Mouse (Mus musculus): ENCODE data around the gene Sh3bp2.

- TF ChIP-seq MYOG (IDR thresholded peaks at IDR 0.05; ENCODE audit: control insufficient read depth in 1 of 3, insufficient read depth in 1 of 3, insufficient read length in 2 of 3, low read depth in 2 of 3) (no peak), POLR2AphosphoS2 (IDR thresholded peaks at IDR 0.05; ENCODE audit: insufficient read length, low read depth) (no peak), POLR2A (IDR thresholded peaks at IDR 0.05; ENCODE audit: insufficient read length, low read depth) (no peak), E2F4 (IDR thresholded peaks at IDR 0.05; ENCODE audit: insufficient read depth) (no peak), MYOD1 (IDR thresholded peaks at IDR 0.05; ENCODE audit: control insufficient read depth in 1 of 3, insufficient read length in 2 of 3, low read depth in 2 of 3) (no peak), MAX (IDR thresholded peaks at IDR 0.05; ENCODE audit: low read depth) (no peak)
These were observed 23.5 kb downstream of the Sh3bp2 start for GRCm38 (mm10) chr5:34549135-34549482.
